In genomic region chr15:88836031-88836430, GRCm38 (mm10) we compare ENCODE assay signal across 13 mouse cellular contexts. TPM values are rescaled to one million over a fixed set of nuclear protein-coding genes. Genes with fewer than 3 reads are reported as not detected.
DNase-seq lines count a peak whose midpoint lies in the region; ATAC-seq and TF ChIP-seq lines count a peak whose summit lies in the region.
"Had no signal": no experiment of that assay in that cellular context is flagged by ENCODE, and none has a peak within 500 bp of the region (broad histone marks: within the 10 kb centered on the region; RNA-seq: fewer than 3 reads in every experiment).

No protein-coding gene starts in this region.

- peak; percentile 50 for TF ChIP-seq CTCF in heart, postnatal 0 days (IDR thresholded peaks at IDR 0.05; ENCODE audit: low read depth)

- DNase-seq in heart, postnatal 0 days (ENCODE audit: low spot score): peak; percentile 42
- no peak for DNase-seq in heart, adult 8-10 months (ENCODE audit: low spot score)
- DNase-seq in midbrain, embryonic 11.5 days (ENCODE audit: low spot score, missing footprints): peak; percentile 67
- peak; percentile 34 for DNase-seq in induced T-regulatory cell, adult 2 months (ENCODE audit: low read depth)
- DNase-seq in left cerebral cortex, adult 18-20 months (ENCODE audit: low spot score in 2 of 2): no peak
- no peak for DNase-seq in gastrocnemius, postnatal 25 days
- DNase-seq: adrenal gland, postnatal 36 days; layer of hippocampus, adult 9-11 months had no signal

- no peak for TF ChIP-seq EP300 in heart, postnatal 0 days (IDR thresholded peaks at IDR 0.05; ENCODE audit: low read depth)

- no peaks in the 10 kb centered on the region for H3K27me3 ChIP-seq in heart, postnatal 0 days (ENCODE audit: control insufficient read depth, insufficient read depth, low read length)
- H3K27me3 ChIP-seq in midbrain, embryonic 11.5 days (ENCODE audit: control insufficient read depth, insufficient read depth, low read length): no peaks in the 10 kb centered on the region
- H3K27me3 ChIP-seq in midbrain, embryonic 13.5 days: peaks cover 8% of the 10 kb centered on the region; the same call in 1 of the 2 replicates
- H3K27me3 ChIP-seq in stomach, embryonic 16.5 days (ENCODE audit: control insufficient read depth, insufficient read depth, low read length): no peaks in the 10 kb centered on the region
- H3K27me3 ChIP-seq: heart, embryonic 15.5 days; limb, embryonic 15.5 days had no signal

- no peaks in the 10 kb centered on the region for H3K36me3 ChIP-seq in heart, postnatal 0 days (replicated peaks; ENCODE audit: control insufficient read depth, insufficient read depth, low read length)
- H3K36me3 ChIP-seq in midbrain, embryonic 11.5 days (ENCODE audit: control insufficient read depth, insufficient read depth, low read length): no peaks in the 10 kb centered on the region
- H3K36me3 ChIP-seq in midbrain, embryonic 13.5 days: no peaks in the 10 kb centered on the region
- H3K36me3 ChIP-seq in stomach, embryonic 16.5 days (ENCODE audit: control insufficient read depth, insufficient read depth, low read length): no peaks in the 10 kb centered on the region
- H3K36me3 ChIP-seq: heart, embryonic 15.5 days; limb, embryonic 15.5 days; midbrain, embryonic 12.5 days had no signal

- H3K4me2 ChIP-seq in heart, postnatal 0 days (ENCODE audit: low read depth, low read length): no peak overlapping the region
- H3K4me2 ChIP-seq in midbrain, embryonic 11.5 days: no peak overlapping the region
- no peak overlapping the region for H3K4me2 ChIP-seq in midbrain, embryonic 13.5 days (replicated peaks)
- no peak overlapping the region for H3K4me2 ChIP-seq in stomach, embryonic 16.5 days (ENCODE audit: low read depth, low read length)
- H3K4me2 ChIP-seq: limb, embryonic 15.5 days had no signal

- no peak overlapping the region for H3K4me3 ChIP-seq in heart, postnatal 0 days (ENCODE audit: low read depth, low read length)
- no peak overlapping the region for H3K4me3 ChIP-seq in midbrain, embryonic 11.5 days (ENCODE audit: low read depth, low read length)
- no peak overlapping the region for H3K4me3 ChIP-seq in midbrain, embryonic 13.5 days (replicated peaks)
- H3K4me3 ChIP-seq in stomach, embryonic 16.5 days (replicated peaks; ENCODE audit: low read length): no peak overlapping the region
- H3K4me3 ChIP-seq: heart, embryonic 15.5 days; limb, embryonic 15.5 days; midbrain, embryonic 12.5 days had no signal

- H3K27ac ChIP-seq in heart, postnatal 0 days (ENCODE audit: low read depth): peak overlapping the region; percentile 81
- H3K27ac ChIP-seq in midbrain, embryonic 11.5 days (ENCODE audit: low read depth, low read length): no peak overlapping the region
- no peak overlapping the region for H3K27ac ChIP-seq in midbrain, embryonic 13.5 days
- peak overlapping the region; percentile 82 for H3K27ac ChIP-seq in stomach, embryonic 16.5 days (ENCODE audit: low read length)
- H3K27ac ChIP-seq: limb, embryonic 15.5 days; midbrain, embryonic 12.5 days had no signal

- no peak for ATAC-seq in heart, postnatal 0 days (ENCODE audit: insufficient read depth, low read depth)
- no peak for ATAC-seq in midbrain, embryonic 11.5 days (ENCODE audit: low FRiP score)
- ATAC-seq in midbrain, embryonic 13.5 days: no peak
- no peak for ATAC-seq in stomach, embryonic 16.5 days (ENCODE audit: insufficient read depth, low FRiP score)

- H3K9ac ChIP-seq in heart, postnatal 0 days (replicated peaks; ENCODE audit: low read depth, low read length): no peak overlapping the region
- no peak overlapping the region for H3K9ac ChIP-seq in midbrain, embryonic 11.5 days (ENCODE audit: low read length)
- no peak overlapping the region for H3K9ac ChIP-seq in midbrain, embryonic 13.5 days (replicated peaks)
- H3K9ac ChIP-seq in stomach, embryonic 16.5 days (ENCODE audit: low read length): no peak overlapping the region
- H3K9ac ChIP-seq: heart, embryonic 15.5 days; limb, embryonic 15.5 days; midbrain, embryonic 12.5 days had no signal

- H3K9me3 ChIP-seq in heart, postnatal 0 days (replicated peaks; ENCODE audit: control insufficient read depth, low read length): no peaks in the 10 kb centered on the region
- no peaks in the 10 kb centered on the region for H3K9me3 ChIP-seq in midbrain, embryonic 11.5 days (ENCODE audit: control insufficient read depth, low read length)
- H3K9me3 ChIP-seq in midbrain, embryonic 13.5 days: no peaks in the 10 kb centered on the region
- no peaks in the 10 kb centered on the region for H3K9me3 ChIP-seq in stomach, embryonic 16.5 days (replicated peaks; ENCODE audit: control insufficient read depth, low read length)
- H3K9me3 ChIP-seq: heart, embryonic 15.5 days; limb, embryonic 15.5 days; midbrain, embryonic 12.5 days had no signal

- 68% methylated on average over 6 of the region's 6 CpGs for WGBS in heart, postnatal 0 days
- WGBS in midbrain, embryonic 11.5 days: 86% methylated on average over 6 of the region's 6 CpGs
- WGBS in midbrain, embryonic 13.5 days: 85% methylated on average over 6 of the region's 6 CpGs
- WGBS in stomach, embryonic 16.5 days: 78% methylated on average over 6 of the region's 6 CpGs

- H3K4me1 ChIP-seq in heart, postnatal 0 days (ENCODE audit: control insufficient read depth, insufficient read depth): peaks cover 50% of the 10 kb centered on the region
- H3K4me1 ChIP-seq in midbrain, embryonic 11.5 days (ENCODE audit: control insufficient read depth, insufficient read depth, low read length): peaks cover 4% of the 10 kb centered on the region; the same call in 1 of the 2 replicates
- peaks cover 21% of the 10 kb centered on the region for H3K4me1 ChIP-seq in midbrain, embryonic 13.5 days (replicated peaks)
- H3K4me1 ChIP-seq in stomach, embryonic 16.5 days (ENCODE audit: control insufficient read depth, insufficient read depth, low read length): peaks cover 11% of the 10 kb centered on the region

RNA-seq across cellular contexts. Expression of gene Creld2, which starts 16.6 kb away (rescaled TPM):
- total RNA-seq in heart, postnatal 0 days (2014; rRNA removed; ENCODE audit: low replicate concordance): 23.3 and 24.0 TPM in 2 replicates
- 26.3 and 35.3 TPM in 2 replicates for polyA plus RNA-seq in heart, postnatal 0 days (2015; fragmentation: Nextera tagmentation; extraction: Ambion mirVana)
- total RNA-seq in heart, adult 8-10 months (2022): 10 to 100 TPM; 17.2 to 28.0 (median 21.1) TPM
- polyA plus RNA-seq in midbrain, embryonic 11.5 days (2014; fragmentation: Nextera tagmentation; extraction: Ambion mirVana): 72.5 and 81.7 TPM in 2 replicates
- 55.7 and 56.2 TPM in 2 replicates for polyA plus RNA-seq in midbrain, embryonic 13.5 days (2015; fragmentation: Nextera tagmentation; extraction: Ambion mirVana)
- polyA plus RNA-seq in stomach, embryonic 16.5 days (2015; fragmentation: Nextera tagmentation; extraction: Ambion mirVana): 105 and 128 TPM in 2 replicates
- 10 to 100 TPM; 26.6 to 33.3 TPM for total RNA-seq in left cerebral cortex, adult 18-20 months (2021)
- total RNA-seq in gastrocnemius, postnatal 25 days (2021): 1 to 10 TPM; 9.8 to 9.9 TPM

RNA-seq across cellular contexts. Expression of gene Alg12, which starts 16.9 kb away (rescaled TPM):
- 19.5 and 21.8 TPM in 2 replicates for total RNA-seq in heart, postnatal 0 days (2014; rRNA removed; ENCODE audit: low replicate concordance)
- 6.4 and 6.5 TPM in 2 replicates for polyA plus RNA-seq in heart, postnatal 0 days (2015; fragmentation: Nextera tagmentation; extraction: Ambion mirVana)
- total RNA-seq in heart, adult 8-10 months (2022): 10 to 100 TPM in 2 of 4 experiments, 1 to 10 TPM in 2; 7.4 to 10.3 (median 9.9) TPM
- 10.8 and 11.0 TPM in 2 replicates for polyA plus RNA-seq in midbrain, embryonic 11.5 days (2014; fragmentation: Nextera tagmentation; extraction: Ambion mirVana)
- 7.4 and 7.5 TPM in 2 replicates for polyA plus RNA-seq in midbrain, embryonic 13.5 days (2015; fragmentation: Nextera tagmentation; extraction: Ambion mirVana)
- polyA plus RNA-seq in stomach, embryonic 16.5 days (2015; fragmentation: Nextera tagmentation; extraction: Ambion mirVana): 13.1 and 14.0 TPM in 2 replicates
- total RNA-seq in left cerebral cortex, adult 18-20 months (2021): 10 to 100 TPM; 13.0 to 13.6 TPM
- total RNA-seq in gastrocnemius, postnatal 25 days (2021): 1 to 10 TPM; 3.5 to 5.2 TPM

RNA-seq across cellular contexts. Expression of gene Pim3, which starts 26.0 kb away (rescaled TPM):
- total RNA-seq in heart, postnatal 0 days (2014; rRNA removed; ENCODE audit: low replicate concordance): 98.4 and 139 TPM in 2 replicates
- 50.6 and 71.1 TPM in 2 replicates for polyA plus RNA-seq in heart, postnatal 0 days (2015; fragmentation: Nextera tagmentation; extraction: Ambion mirVana)
- 100 to 1,000 TPM in 1 of 4 experiments, 10 to 100 TPM in 3; 70.8 to 183 (median 86.1) TPM for total RNA-seq in heart, adult 8-10 months (2022)
- polyA plus RNA-seq in midbrain, embryonic 11.5 days (2014; fragmentation: Nextera tagmentation; extraction: Ambion mirVana): 30.1 and 30.5 TPM in 2 replicates
- 42.0 and 47.6 TPM in 2 replicates for polyA plus RNA-seq in midbrain, embryonic 13.5 days (2015; fragmentation: Nextera tagmentation; extraction: Ambion mirVana)
- polyA plus RNA-seq in stomach, embryonic 16.5 days (2015; fragmentation: Nextera tagmentation; extraction: Ambion mirVana): 58.3 and 59.0 TPM in 2 replicates
- 10 to 100 TPM; 36.3 to 45.9 TPM for total RNA-seq in left cerebral cortex, adult 18-20 months (2021)
- total RNA-seq in gastrocnemius, postnatal 25 days (2021): 10 to 100 TPM; 20.6 to 22.2 TPM

Comparison
In these comparisons a context has a peak if more than half of its experiments do, and no peak if none do; other contexts are left out.
1. DNase-seq: peak in heart, postnatal 0 days (single experiment), midbrain, embryonic 11.5 days (single experiment) and induced T-regulatory cell, adult 2 months (single experiment); none in heart, adult 8-10 months (single experiment), left cerebral cortex, adult 18-20 months (0 of 2) and gastrocnemius, postnatal 25 days (single experiment).
2. H3K27ac ChIP-seq: peak in heart, postnatal 0 days (single experiment) and stomach, embryonic 16.5 days (single experiment); none in midbrain, embryonic 11.5 days (single experiment) and midbrain, embryonic 13.5 days (single experiment).